Mouse (Mus musculus) spleen, postnatal 4 days (tissue): ENCODE results near the gene Pan3.

Experiments
- DNase-seq, 2 experiments: peaks; one replicate each; pipeline ENCODE4 v3.0.0; 2022; ENCODE audit warnings: low spot score in 2 of 2

The Pan3 gene

GRCm38 (mm10) chr5:147430936-147431839 is 1.2 kb downstream of the Pan3 start:
- peak; percentile 69 to 84 for DNase-seq

GRCm38 (mm10) chr5:147432927-147433326 is 3.0 kb downstream of the Pan3 start:
- DNase-seq = no peak

- no peak for DNase-seq
Measured at GRCm38 (mm10) chr5:147435224-147435623, 5.3 kb downstream of the Pan3 start.

- DNase-seq = no peak
Measured at GRCm38 (mm10) chr5:147435751-147436150, 5.8 kb downstream of the Pan3 start.

GRCm38 (mm10) chr5:147436491-147436890 is 6.5 kb downstream of the Pan3 start:
- no peak for DNase-seq

DNA sequence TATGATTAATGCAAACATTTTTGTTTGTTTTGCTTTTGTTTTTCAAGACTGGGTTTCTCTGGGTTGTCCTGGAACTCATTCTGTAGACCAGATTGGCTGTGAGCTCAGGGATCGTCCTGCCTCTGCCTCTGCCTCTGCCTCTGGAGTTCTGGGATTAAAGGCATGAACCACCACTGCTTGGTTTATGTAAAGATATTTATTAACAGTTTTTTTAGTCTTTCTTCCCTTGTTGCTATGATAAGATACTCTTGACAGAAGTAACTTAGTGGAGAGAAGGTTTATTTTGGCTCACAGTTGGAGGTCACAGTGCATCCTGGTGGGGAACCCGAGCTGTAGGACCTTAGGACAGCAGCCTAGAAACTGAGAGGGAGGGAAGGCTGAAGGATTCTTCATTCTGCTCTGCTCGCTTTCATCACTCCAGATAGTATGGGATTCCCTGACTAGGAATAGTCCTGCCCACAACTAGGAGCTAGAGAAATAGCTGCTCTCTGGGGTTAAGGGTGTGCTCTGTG is 11.1 kb downstream of the Pan3 start:
- no peak for DNase-seq

DNA sequence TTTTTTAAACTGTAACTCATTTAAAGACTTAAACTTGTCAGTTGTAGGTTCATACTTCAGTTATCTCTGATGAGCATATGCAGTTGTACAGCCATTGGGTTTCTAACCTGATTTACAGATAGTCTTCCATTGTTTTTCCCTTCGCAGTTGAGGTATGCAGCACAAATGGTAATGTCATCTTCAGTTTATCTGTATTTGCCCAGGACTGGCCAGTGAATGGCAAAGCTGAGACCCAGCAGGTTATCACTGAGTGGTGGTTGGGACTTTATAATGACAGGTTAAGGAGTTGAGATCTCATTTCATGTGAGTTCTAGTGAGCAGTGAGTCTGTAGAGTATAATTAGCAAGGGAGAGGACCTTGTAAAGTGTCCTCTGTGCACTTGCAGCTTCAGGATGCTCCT is 12.0 kb downstream of the Pan3 start:
- DNase-seq = no peak

- DNase-seq = no peak
Measured at GRCm38 (mm10) chr5:147442741-147443140, 12.8 kb downstream of the Pan3 start.

GRCm38 (mm10) chr5:147444298-147444697 is 14.3 kb downstream of the Pan3 start:
- DNase-seq = no peak

- DNase-seq = no peak
Measured at GRCm38 (mm10) chr5:147444757-147445156, 14.8 kb downstream of the Pan3 start.

DNA sequence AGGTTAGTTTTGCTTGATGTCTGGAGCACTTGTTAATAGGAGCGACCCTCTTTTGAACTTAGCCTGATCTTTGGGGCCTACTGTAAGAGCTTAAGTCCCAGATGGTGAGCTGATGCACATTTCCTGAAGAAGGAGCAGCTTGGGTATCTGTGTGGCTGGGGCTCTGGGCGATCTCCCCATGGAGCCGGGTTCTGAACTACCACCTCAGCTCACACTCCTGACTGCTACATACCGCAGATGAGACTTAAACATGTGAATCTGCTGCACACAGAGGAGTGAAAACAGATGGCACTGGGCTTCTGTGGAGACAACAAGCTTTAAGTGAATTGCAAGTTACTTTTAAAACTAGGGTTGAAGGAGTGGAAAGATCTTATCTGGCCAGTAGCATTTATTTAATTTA is 15.3 kb downstream of the Pan3 start:
- DNase-seq = no peak

- DNase-seq = no peak
Measured at GRCm38 (mm10) chr5:147448526-147448925, 18.6 kb downstream of the Pan3 start.

DNA sequence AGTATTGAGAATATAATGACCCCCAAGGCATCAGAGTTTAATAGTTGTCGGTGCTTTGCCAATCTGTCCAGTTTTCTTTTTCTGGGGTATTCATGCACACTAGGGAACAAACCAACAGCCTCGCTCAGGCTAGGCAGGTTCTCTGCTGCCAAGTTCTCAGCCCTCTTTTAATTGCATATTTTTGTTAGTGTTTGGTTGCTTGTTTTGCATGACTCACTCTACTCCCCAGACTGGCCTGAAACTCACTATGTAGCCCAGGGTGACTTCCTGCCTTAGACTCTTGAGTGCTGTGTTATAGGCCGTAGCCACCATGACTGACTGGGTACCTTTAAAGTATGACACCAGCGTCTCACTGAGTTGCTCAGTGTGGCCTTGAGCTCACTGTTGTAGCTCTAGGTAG is 19.0 kb downstream of the Pan3 start:
- no peak for DNase-seq

DNA sequence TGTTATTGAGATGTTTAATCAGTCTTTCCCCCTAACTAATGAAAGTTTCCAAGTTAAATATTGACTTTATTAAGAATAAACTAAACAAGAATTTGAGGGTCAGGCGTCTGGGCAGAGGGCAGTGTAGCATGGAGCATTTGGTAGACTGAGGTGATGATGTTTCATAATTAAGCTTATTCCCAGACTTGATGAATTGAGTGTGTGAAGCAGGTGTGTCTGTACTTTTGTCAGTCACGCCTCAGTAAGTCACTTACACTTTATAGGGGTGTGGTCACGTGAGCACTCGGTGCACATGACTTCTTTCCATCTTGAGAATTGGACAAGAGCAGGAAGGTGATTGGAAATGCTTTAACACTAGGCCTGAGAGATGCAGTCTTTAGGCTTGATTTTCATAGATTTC is 26.5 kb downstream of the Pan3 start:
- DNase-seq = no peak

DNA sequence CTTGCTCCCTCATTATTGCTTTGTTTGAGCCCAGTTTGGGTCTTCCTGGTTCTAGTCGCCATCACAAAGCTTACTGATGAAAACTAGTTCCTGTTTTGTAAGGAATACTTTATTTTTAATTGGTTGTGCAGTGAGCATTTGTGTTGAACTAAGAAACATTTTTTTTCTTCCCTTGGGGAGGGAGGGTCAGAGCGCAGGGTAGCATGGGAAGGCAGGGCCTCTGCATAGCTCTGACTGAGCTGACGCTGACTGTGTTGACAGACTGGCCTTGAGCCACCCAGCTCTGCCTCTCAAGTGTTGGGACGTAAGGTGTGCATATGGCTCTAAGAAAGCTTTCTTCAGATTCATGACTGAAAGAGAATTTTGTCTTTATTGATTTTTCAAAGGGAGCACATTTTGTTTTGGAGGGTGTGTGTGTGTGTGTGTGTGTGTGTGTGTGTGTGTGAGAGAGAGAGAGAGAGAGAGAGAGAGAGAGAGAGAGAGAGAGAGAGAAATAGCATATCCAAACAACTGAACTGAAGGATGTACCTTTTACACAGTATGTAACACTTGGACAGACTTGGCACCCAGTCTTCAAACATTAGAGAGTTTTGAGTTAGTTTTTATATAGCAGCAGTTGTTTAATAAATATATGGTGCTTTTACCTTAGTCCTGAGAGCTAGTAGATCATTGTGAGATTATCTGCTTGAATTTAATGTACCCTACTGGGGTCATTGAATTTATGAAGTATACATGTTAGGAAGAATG is 30.0 kb downstream of the Pan3 start:
- DNase-seq = no peak

DNA sequence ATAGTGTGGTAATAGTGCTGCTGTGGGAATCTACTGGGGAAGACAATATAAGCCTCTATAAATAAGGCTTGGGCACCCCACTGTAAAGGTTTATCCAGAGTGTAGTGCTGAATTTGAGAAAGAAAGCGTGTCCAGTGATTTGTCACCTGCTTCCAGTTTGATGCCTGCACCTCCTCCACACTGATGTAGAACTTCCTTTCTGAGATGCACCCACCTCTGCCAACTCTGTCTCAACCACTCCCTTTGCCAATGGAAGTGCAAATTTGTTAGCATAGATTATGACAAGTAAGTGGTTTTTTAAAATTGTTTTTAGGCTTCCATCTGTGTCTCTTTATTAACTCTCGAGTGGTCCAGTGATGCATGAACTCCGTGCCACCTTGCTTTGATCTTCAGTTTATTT is 33.3 kb downstream of the Pan3 start:
- no peak for DNase-seq

- DNase-seq = no peak
Measured at GRCm38 (mm10) chr5:147466361-147466760, 36.4 kb downstream of the Pan3 start.

- no peak for DNase-seq
Measured at GRCm38 (mm10) chr5:147471163-147471562, 41.2 kb downstream of the Pan3 start.

- no peak for DNase-seq
Measured at GRCm38 (mm10) chr5:147473071-147473470, 43.1 kb downstream of the Pan3 start.

DNA sequence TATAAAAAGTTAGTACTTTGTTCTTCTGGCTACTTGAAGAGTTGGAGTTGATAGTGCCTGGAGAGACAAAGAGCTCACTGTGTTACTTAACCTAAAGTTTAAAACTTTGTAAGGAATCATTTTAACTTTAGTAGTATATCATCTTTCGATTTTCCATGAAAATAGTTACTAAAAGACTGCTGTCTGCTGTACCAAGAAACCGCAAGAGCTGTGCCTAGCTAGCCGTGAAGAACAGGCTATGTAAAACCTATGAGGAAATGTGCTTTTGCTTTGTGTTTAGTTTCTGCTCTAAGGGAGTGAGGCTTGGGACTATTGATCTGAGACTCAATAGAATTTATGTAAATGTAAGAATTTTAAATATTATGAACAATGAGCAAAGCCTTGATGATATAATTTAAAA is 43.9 kb downstream of the Pan3 start:
- no peak for DNase-seq

DNA sequence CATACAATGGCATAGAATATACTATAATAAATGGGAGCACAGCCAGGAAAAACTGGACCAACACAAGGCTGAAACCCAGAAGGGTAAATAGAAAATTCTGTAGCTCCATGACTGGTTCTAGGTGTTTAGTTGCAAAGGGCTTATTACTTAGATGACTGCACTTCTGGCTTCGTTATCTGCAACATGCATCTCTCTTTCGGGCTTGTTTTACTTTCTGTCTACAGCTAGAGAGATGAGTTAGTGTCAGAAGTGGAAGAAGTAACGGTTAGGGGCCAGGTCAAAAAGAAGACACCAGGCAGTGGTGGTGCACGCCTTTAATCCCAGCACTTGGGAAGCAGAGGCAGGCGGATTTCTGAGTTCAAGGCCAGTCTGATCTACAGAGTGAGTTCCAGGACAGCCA is 46.1 kb downstream of the Pan3 start:
- no peak for DNase-seq

DNA sequence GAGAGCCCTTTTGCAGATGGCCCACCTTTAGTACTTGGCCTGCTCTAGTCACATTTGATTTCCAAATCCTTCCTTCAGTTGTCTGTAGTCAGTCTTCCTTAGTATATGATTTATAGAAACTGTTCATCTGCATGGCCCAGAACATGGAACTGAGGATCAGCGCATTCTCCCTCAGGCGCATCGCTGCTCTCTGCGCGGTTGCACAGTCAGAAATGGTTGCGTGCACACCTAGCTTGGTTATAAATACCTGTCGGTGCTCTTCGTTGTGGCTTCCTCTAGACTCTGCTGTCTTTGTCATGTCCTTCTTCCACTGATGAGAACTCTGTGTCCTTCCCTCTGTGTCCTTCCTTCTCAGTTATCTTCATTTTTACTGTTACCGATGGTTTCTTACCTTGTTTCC is 47.1 kb downstream of the Pan3 start:
- no peak for DNase-seq

DNA sequence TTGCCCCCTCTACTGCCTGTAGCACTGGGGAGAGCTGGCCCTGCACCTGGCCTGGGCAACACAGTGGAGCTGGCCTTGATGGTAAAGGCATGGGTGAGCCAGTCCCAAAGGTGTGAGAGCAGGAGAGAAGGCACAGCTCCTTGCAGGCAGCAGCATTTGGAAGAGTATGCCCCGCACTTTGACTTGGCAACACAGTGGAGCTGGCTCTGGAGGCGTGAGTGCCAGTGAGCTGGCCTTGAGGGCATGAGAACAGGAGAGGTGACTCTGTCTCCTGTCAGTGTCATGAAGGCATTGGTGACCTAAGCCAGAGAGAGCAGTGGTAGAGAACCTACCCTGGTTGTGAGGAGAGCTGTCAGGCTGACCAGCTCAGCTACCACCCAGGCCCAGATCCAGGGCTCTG is 49.4 kb downstream of the Pan3 start:
- no peak for DNase-seq
